ENCODE assay signal across 14 mouse cellular contexts in the genomic region with DNA sequence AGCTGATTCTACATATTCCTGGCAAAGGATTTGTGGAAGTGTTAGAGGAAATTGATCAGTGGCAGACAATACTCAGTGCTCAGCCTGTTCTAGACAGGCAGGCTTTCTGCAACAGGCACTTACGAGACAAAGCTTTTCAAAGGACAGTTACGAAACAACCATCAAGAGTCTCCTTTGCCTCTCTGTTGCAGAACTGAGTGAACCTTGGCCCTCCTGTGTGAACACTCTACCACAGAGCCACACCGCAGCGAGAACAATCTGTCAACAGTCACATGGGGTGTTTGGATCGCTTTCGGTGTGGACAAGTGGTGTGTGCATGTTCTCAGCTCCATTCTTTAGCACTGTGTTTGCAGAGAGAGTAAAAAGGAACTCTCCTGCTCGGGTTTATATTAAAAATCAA. TPM values are rescaled to one million over a fixed set of nuclear protein-coding genes. Genes with fewer than 3 reads are reported as not detected.
DNase-seq lines count a peak whose midpoint lies in the region; ATAC-seq and TF ChIP-seq lines count a peak whose summit lies in the region.
"Had no signal": no experiment of that assay in that cellular context is flagged by ENCODE, and none has a peak within 500 bp of the region (broad histone marks: within the 10 kb centered on the region; RNA-seq: fewer than 3 reads in every experiment).

No protein-coding gene starts in this region.

- no peak overlapping the region; the same call in 1 of the 2 replicates for H3K27ac ChIP-seq in liver, embryonic 12.5 days
- no peak overlapping the region for H3K27ac ChIP-seq in liver, embryonic 11.5 days (ENCODE audit: low read depth, low read length)
- H3K27ac ChIP-seq in liver, embryonic 14.5 days, result no peak overlapping the region
- no peak overlapping the region for H3K27ac ChIP-seq in forebrain, postnatal 0 days (ENCODE audit: low read depth, low read length)
- H3K27ac ChIP-seq: forebrain, embryonic 15.5 days; hindbrain, embryonic 10.5 days; neural tube, embryonic 15.5 days had no signal

- peak; percentile 46 for ATAC-seq in liver, embryonic 12.5 days
- ATAC-seq in liver, embryonic 11.5 days (replicated peaks; ENCODE audit: low FRiP score), result no peak; the same call in 1 of the 2 replicates
- peak; percentile 52; the same call in 1 of the 2 replicates for ATAC-seq in liver, embryonic 14.5 days (ENCODE audit: insufficient read depth)
- ATAC-seq in forebrain, postnatal 0 days, result no peak
- ATAC-seq: forebrain, embryonic 15.5 days had no signal

- H3K4me1 ChIP-seq in liver, embryonic 12.5 days, result peaks cover 19% of the 10 kb centered on the region
- peaks cover 3% of the 10 kb centered on the region for H3K4me1 ChIP-seq in liver, embryonic 11.5 days (replicated peaks; ENCODE audit: control insufficient read depth, insufficient read depth, low read length)
- peaks cover 0 to 13% of the 10 kb centered on the region in 2 experiments; a peak in 2 of 4 replicates for H3K4me1 ChIP-seq in liver, embryonic 14.5 days (replicated peaks; ENCODE audit: control insufficient read depth in 2 of 2, insufficient read depth in 2 of 2, low read length in 1 of 2)
- no peaks in the 10 kb centered on the region for H3K4me1 ChIP-seq in forebrain, postnatal 0 days (ENCODE audit: insufficient read depth)
- H3K4me1 ChIP-seq: forebrain, embryonic 15.5 days had no signal

- H3K27me3 ChIP-seq in liver, embryonic 12.5 days (replicated peaks), result no peaks in the 10 kb centered on the region; the same call in 1 of the 2 replicates
- no peaks in the 10 kb centered on the region for H3K27me3 ChIP-seq in liver, embryonic 11.5 days (replicated peaks; ENCODE audit: control insufficient read depth, insufficient read depth, low read length)
- no peaks in the 10 kb centered on the region for H3K27me3 ChIP-seq in liver, embryonic 14.5 days (ENCODE audit: control insufficient read depth, insufficient read depth, low read length)
- no peaks in the 10 kb centered on the region for H3K27me3 ChIP-seq in forebrain, postnatal 0 days (ENCODE audit: insufficient read depth, low read length)
- H3K27me3 ChIP-seq: heart, embryonic 12.5 days; neural tube, embryonic 15.5 days had no signal

- no peak for TF ChIP-seq CTCF in liver, embryonic 14.5 days (IDR thresholded peaks at IDR 0.05; ENCODE audit: low read depth)
- no peak for TF ChIP-seq CTCF in forebrain, postnatal 0 days (IDR thresholded peaks at IDR 0.05; ENCODE audit: low read depth)

- WGBS in liver, embryonic 12.5 days (ENCODE audit: insufficient replicate concordance), result 73% methylated on average over 7 of the region's 7 CpGs
- 69% methylated on average over 7 of the region's 7 CpGs for WGBS in liver, embryonic 11.5 days
- 70% methylated on average over 7 of the region's 7 CpGs for WGBS in liver, embryonic 14.5 days (ENCODE audit: insufficient replicate concordance)
- WGBS in forebrain, postnatal 0 days, result 78% methylated on average over 7 of the region's 7 CpGs

- no peak overlapping the region for H3K4me3 ChIP-seq in liver, embryonic 12.5 days
- H3K4me3 ChIP-seq in liver, embryonic 11.5 days (ENCODE audit: low read depth, low read length), result no peak overlapping the region
- H3K4me3 ChIP-seq in liver, embryonic 14.5 days (ENCODE audit: insufficient read depth in 1 of 2, low read depth in 2 of 2, low read length in 2 of 2), result no peak overlapping the region
- no peak overlapping the region for H3K4me3 ChIP-seq in forebrain, postnatal 0 days (ENCODE audit: low read depth, low read length)
- H3K4me3 ChIP-seq: forebrain, embryonic 15.5 days; heart, embryonic 12.5 days; hindbrain, embryonic 10.5 days; megakaryocyte, embryonic 14.5 days; neural tube, embryonic 15.5 days had no signal

- no peak for TF ChIP-seq EP300 in liver, embryonic 14.5 days (IDR thresholded peaks at IDR 0.05; ENCODE audit: low read depth)

- H3K36me3 ChIP-seq in liver, embryonic 12.5 days, result peaks cover 45% of the 10 kb centered on the region; the same call in 1 of the 2 replicates
- no peaks in the 10 kb centered on the region for H3K36me3 ChIP-seq in liver, embryonic 11.5 days (ENCODE audit: control insufficient read depth, insufficient read depth, low read length)
- peaks cover 2% of the 10 kb centered on the region for H3K36me3 ChIP-seq in liver, embryonic 14.5 days (replicated peaks; ENCODE audit: control insufficient read depth, insufficient read depth, low read depth)
- no peaks in the 10 kb centered on the region for H3K36me3 ChIP-seq in forebrain, postnatal 0 days (ENCODE audit: insufficient read depth)
- H3K36me3 ChIP-seq: forebrain, embryonic 15.5 days; heart, embryonic 12.5 days; hindbrain, embryonic 10.5 days; neural tube, embryonic 15.5 days had no signal

- no peak for DNase-seq in liver, embryonic 11.5 days (ENCODE audit: low spot score)
- DNase-seq in liver, embryonic 14.5 days (ENCODE audit: low read depth in 3 of 3, low spot score in 3 of 3), result no peak
- DNase-seq in lung, postnatal 14 days, result peak; percentile 40
- DNase-seq in right cerebral cortex, postnatal 25 days, result no peak
- DNase-seq in forebrain, postnatal 0 days, result no peak
- no peak for DNase-seq in embryo, embryonic 9.5 days (ENCODE audit: extremely low spot score)
- DNase-seq: embryo, embryonic 11 days; gastrocnemius, postnatal 14 days had no signal

- H3K4me2 ChIP-seq in liver, embryonic 12.5 days, result no peak overlapping the region
- H3K4me2 ChIP-seq in liver, embryonic 11.5 days, result no peak overlapping the region
- peak overlapping the region; percentile 20; the same call in 1 of the 2 replicates for H3K4me2 ChIP-seq in liver, embryonic 14.5 days (ENCODE audit: low read depth)
- no peak overlapping the region for H3K4me2 ChIP-seq in forebrain, postnatal 0 days (ENCODE audit: low read depth)
- H3K4me2 ChIP-seq: forebrain, embryonic 15.5 days; heart, embryonic 12.5 days; neural tube, embryonic 15.5 days had no signal

- no peaks in the 10 kb centered on the region for H3K9me3 ChIP-seq in liver, embryonic 12.5 days (replicated peaks)
- H3K9me3 ChIP-seq in liver, embryonic 11.5 days (ENCODE audit: control insufficient read depth, low read length), result no peaks in the 10 kb centered on the region
- no peaks in the 10 kb centered on the region for H3K9me3 ChIP-seq in liver, embryonic 14.5 days (ENCODE audit: control insufficient read depth, low read length)
- H3K9me3 ChIP-seq in forebrain, postnatal 0 days (ENCODE audit: low read length), result no peaks in the 10 kb centered on the region
- H3K9me3 ChIP-seq: forebrain, embryonic 15.5 days; heart, embryonic 12.5 days; hindbrain, embryonic 10.5 days; neural tube, embryonic 15.5 days had no signal

- no peak overlapping the region for H3K9ac ChIP-seq in liver, embryonic 12.5 days
- H3K9ac ChIP-seq in liver, embryonic 11.5 days (ENCODE audit: low read depth, low read length), result no peak overlapping the region
- no peak overlapping the region for H3K9ac ChIP-seq in liver, embryonic 14.5 days (replicated peaks)
- no peak overlapping the region for H3K9ac ChIP-seq in forebrain, postnatal 0 days
- H3K9ac ChIP-seq: forebrain, embryonic 15.5 days; heart, embryonic 12.5 days; neural tube, embryonic 15.5 days had no signal

RNA-seq across cellular contexts. Expression of a gene that starts 23.1 kb away (rescaled TPM):
- 14.3 and 15.8 TPM in 2 replicates for polyA plus RNA-seq in liver, embryonic 12.5 days (2016; fragmentation: Nextera tagmentation; extraction: Ambion mirVana)
- 24.6 and 25.1 TPM in 2 replicates for polyA plus RNA-seq in liver, embryonic 11.5 days (2014; fragmentation: Nextera tagmentation; extraction: Ambion mirVana)
- polyA plus RNA-seq in liver, embryonic 14.5 days (2012; rRNA removed), result 8.4 and 9.4 TPM in 2 replicates
- 10.4 and 12.0 TPM in 2 replicates for polyA plus RNA-seq in liver, embryonic 14.5 days (2014; fragmentation: Nextera tagmentation; extraction: Ambion mirVana)
- total RNA-seq in forebrain, postnatal 0 days (2014; rRNA removed), result 2.4 and 3.6 TPM in 2 replicates
- polyA plus RNA-seq in forebrain, postnatal 0 days (2015; fragmentation: Nextera tagmentation; extraction: Ambion mirVana), result 0.84 and 1.2 TPM in 2 replicates

RNA-seq across cellular contexts. Expression of a gene that starts 23.5 kb away (rescaled TPM):
- 15.1 and 15.2 TPM in 2 replicates for polyA plus RNA-seq in liver, embryonic 12.5 days (2016; fragmentation: Nextera tagmentation; extraction: Ambion mirVana)
- 22.0 and 29.8 TPM in 2 replicates for polyA plus RNA-seq in liver, embryonic 11.5 days (2014; fragmentation: Nextera tagmentation; extraction: Ambion mirVana)
- polyA plus RNA-seq in liver, embryonic 14.5 days (2012; rRNA removed), result 2.3 and 3.1 TPM in 2 replicates
- 5.1 and 5.4 TPM in 2 replicates for polyA plus RNA-seq in liver, embryonic 14.5 days (2014; fragmentation: Nextera tagmentation; extraction: Ambion mirVana)
- 32.0 and 44.6 TPM in 2 replicates for total RNA-seq in forebrain, postnatal 0 days (2014; rRNA removed)
- 22.3 and 29.1 TPM in 2 replicates for polyA plus RNA-seq in forebrain, postnatal 0 days (2015; fragmentation: Nextera tagmentation; extraction: Ambion mirVana)

Comparison
In these comparisons a context has a peak if more than half of its experiments do, and no peak if none do; other contexts are left out.
1. ATAC-seq: peak in liver, embryonic 12.5 days (single experiment) and liver, embryonic 14.5 days (single experiment); none in liver, embryonic 11.5 days (single experiment) and forebrain, postnatal 0 days (single experiment).